Mouse (Mus musculus) kidney, postnatal 14 days (tissue): ENCODE measurements around the gene Kl.
A peak's percentile ranks its signal among the peaks of the same experiment; 100 is the strongest.

Experiments
- DNase-seq: peaks from one replicate; pipeline ENCODE4 v3.0.0; 2022; ENCODE audit warnings: mixed read lengths

Gene Kl

DNA sequence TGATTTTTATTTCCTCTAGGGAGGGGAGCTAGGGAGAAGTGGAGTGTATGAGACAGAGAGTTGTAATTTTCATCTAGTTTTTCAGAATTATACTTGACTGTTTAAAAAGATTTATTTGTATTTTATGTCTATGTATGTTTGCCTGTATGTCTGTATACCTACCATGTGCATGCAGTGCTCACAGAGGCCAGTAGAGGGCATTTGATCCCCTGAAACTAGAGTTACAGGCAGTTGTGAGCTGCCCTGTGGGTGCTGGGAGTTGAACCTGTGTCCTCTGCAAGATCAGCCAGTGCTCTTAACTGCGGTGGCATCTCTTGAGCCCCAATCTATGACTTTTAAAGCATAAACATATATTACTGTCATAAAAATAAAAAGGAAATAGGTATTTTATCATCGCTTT, 15.5 kb downstream of the Kl start:
- DNase-seq: no peak

DNA sequence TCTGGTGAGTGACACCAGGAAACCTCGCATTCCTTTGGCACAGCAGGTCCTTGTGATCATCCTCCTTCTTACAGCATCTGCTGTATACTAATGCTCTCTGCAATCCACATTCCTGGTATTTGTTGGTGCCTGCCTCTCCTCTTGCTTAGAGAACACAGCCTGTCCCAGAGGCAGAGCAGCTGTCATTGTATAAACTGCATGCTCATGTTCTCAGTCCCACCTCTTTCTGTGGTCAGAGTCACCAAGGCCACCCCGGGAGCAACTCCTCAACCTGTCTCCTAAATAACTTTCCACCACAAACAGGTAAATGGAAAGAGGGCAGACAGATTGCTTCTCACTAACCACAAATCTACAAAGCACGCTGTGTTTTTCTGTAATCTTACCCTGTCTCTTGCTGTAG, 18.1 kb downstream of the Kl start:
- no peak for DNase-seq

DNA sequence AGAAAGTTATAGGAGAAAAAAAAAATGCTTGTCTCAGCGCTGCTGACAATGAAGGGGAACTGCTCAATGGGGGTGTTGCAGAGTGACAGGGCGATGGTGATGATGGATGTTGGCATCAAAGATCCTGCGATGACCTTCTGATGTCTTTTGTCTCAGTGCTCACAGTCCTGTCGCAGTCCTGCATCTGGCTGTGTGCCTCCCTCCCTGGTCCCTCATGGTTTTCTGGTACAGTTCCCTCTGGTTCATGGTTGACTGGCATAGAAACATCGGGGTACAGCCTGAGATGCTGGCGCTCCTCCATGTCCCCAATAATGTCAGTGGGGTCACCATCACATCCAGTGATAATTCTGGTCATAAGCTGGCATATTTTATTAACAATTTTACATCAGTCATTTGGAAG, 18.7 kb downstream of the Kl start:
- no peak for DNase-seq

DNA sequence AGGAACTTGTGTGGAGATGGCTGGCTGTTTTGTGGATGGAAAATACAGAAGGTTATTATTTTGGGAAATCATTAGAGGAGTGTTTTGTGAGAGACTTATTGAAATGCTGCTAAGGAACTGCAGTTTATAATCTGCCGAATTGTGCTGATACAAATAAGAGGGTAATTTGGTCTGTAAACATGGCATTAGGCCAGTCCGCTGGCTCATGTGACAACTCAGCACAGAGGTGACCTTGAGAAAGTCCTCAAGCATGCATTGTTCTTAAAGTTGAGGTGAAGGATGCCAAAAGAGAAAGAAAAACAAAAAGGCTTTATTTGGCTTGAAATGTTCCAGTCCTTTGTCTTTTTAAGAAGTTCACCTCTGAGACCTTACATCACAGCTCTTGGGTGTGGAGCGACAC, 21.8 kb downstream of the Kl start:
- peak; percentile 63 for DNase-seq

DNA sequence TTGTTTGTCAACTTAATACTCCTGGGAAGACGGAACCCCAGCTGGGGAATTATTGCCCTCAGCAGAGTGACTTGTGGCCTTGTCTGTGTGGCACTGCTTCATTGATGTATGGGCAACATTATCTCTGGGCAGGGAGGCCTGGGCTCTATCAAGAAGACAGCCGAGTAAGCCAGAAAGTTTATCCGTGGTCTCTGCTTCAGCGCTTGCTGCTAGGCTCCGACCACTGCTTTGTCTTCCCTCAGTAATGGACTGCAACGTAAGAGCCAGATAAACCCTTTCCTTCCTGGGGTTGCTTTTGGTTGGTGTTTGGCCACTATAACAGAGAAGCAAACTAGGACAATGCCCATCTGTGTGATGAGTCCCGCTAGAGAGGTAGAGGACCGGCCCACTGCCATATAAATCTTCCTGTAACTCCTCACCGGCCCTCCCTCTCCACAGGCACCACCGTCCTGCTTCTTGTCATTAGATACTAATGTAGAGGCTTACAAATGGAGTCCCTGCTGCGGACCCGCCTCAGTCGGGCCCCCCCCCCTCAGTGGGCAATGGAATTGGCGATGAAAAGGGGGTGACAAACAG, 25.1 kb downstream of the Kl start:
- DNase-seq: no peak

DNA sequence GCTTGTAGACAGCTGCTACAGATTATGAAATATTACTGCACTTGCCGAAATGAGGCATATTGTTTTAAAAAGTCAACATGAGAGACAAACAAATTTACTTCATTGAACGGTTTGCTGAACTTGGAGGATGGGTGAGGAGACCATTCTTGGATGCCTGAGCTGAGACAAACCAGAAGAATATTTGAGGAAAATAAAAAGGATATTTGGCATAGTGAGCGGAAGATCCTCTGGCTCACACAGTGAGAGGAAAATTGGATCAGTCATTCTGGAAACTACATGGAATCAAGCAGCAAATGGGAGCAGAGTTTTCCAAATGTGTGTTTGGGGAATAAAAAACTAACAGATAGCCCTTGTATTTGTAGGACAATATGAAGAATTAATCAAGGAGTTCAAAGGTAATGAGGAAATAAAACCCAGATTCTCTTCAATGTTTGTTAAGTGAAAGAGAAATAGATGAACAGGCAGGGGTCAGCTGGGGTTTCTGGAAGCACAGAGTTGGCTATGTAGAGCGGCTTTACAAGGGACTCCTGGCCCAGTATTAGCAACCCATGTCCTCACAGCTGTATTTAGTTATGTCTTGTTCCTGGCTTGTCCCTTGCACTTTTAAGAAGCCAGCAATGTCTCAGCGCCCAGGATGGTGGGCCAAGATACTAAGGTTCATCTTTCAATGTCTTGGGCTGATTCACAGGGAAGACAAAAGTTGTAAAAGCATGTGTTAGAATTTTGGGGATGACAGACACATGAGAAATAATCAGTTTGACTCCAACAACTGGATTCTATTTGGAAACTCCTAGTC, 27.1 kb downstream of the Kl start:
- no peak for DNase-seq

DNA sequence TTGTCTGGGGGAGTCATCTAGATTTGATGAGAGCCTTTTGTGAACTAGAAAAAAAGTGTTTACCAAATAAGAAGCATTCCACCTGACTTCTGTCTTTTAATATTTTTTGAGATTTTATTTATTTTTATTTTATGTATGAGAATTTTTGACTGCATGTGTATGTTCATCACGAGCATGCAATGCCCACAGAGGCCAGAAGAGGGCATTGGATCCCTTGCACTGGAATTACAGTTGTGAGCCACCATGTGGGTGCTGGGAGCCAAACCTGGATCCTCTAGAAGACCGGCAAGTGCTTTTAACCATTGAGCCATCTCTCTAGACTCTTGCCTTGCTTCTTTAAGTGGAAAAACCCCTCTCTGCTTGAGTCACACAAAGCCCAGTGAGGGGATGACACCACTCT, 29.7 kb downstream of the Kl start:
- no peak for DNase-seq

DNA sequence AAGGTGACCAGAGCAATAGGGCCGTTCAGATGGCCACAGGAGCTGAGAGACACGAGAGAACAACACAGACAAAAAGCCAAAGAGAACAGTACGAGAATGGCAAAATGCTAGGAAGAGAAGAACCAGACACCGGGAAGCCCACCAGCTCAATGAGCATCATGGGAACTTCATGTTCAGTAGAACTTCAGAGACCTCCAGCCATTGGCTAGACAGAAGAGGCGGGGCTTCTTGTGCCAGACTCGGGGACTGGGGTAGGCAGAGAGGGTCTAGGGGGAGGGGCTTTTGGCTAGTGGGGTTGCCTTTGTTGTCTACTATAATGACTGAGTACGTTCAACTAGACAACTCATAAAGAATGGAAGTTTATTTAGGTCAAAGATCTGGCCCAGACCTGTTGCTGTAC, 41.7 kb downstream of the Kl start:
- no peak for DNase-seq

DNA sequence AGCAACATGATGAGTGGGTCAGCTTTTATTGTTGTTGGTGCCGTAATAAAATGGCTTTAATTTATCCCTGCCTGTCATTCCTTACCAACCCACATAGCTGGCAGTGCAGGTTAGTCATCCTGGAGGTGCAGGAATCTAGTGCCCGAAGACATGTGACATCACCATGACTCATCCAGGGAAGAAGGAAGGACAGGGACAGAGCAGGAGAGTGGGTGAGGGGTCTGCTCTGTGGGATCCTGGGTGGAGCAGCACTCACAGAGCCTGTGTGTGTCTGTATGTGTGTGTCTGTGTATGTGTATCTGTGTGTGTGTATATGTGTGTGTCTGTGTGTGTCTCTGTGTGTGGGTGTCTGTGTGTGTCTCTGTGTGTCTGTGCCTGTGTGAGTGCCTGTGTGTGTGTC, 44.2 kb downstream of the Kl start:
- no peak for DNase-seq

DNA sequence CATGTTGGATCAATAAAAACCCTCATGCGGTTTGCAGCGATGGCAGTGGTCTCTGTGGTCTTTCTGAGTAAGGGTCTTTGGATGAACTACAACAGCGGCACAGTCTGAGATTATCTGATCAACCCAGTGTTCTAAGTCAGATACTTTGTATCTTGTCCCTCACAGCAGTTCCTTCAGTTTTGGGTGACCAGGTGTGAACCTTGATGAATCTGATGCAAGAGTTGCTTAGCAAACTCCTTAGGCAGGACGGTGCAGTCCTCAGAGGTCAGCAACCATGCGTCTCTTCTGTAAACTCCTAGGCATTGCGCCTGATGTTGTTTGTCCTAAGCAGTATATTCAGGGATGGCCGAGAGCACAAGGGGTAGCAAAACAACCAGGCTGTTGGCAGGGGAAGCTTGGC, 48.7 kb downstream of the Kl start:
- no peak for DNase-seq

DNA sequence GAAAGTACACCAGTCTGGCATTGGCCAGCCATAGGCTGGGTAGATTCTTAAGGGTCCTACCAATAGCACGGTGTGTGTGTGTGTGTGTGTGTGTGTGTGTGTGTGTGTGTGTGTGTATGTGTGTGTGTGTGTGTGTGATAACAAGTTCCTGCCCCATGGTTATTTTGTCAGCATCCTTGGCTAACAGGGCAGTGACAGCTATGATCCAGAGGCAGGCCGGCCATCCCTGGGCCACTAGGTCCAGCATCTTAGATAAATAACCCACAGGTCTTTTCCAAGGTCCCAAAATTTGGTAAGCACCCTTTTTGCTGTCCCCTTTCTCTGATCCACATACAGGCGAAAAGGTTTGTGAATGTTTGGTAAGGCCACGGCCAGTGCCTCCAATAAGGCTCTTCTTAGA, 49.6 kb downstream of the Kl start:
- no peak for DNase-seq

DNA sequence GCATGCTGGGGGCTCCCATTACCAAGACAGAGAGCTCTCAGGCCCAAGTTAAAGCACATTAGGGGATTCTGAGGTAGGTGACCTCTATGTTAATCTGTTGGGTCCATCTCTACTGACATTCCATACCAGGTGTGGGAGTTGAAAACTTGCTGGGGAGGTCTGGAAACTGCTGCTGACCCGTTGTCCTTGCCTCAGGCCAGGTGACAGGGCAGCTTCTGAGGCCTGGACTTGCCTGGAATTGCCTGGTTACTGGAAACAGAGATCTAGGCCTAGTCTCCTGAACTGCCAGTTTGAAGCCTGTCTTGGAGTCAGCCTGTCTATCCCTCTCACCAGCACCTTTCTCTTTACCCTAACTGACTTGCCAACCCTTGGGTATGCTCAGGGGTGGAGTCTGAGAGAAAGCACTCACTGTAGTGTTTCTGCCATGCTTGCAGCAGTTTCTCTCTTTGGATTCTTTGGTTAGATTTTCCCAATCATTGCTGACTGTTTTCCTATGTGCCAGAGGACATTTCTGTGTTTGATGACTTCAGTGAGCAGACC, 51.9 kb downstream of the Kl start:
- DNase-seq: peak; percentile 27

DNA sequence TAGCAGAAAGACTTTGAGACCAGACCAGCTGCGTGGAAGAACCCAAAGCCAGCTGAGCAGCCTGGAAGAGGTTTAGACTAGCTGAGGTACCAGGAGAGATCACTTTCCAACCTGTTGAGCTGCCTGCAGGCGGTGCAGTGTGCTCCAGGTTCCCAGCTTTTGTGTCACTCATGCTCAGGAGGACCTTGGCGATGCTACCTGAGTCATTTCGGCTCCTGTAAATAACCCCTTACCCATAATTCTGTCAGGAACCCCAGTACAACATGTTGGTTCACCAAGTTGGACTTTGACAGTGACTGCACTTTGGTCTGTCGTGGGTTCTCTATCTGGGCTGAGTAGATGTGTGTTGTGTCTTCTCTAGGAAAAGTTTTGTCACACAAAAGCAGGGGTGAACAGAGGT, 66.0 kb downstream of the Kl start:
- no peak for DNase-seq

DNA sequence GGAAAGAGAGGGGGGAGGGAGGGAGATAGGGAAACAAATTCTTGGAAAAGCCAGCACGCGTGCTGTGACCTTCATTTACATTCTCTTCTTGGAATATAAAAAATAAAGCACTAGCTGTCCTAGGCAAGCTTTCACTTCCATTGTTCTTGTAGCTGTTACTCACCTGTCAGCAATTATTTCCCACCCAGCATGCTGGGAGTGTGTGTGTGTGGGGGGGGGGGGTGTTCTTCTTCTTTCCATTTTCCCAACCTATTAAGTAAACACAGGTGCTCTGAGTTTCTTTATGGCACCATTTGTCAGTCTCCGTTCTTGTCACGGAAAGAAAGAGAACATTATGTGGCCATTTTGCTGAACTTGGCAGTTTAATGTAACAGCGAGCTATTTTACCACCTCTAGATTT, 66.6 kb downstream of the Kl start:
- DNase-seq: no peak

DNA sequence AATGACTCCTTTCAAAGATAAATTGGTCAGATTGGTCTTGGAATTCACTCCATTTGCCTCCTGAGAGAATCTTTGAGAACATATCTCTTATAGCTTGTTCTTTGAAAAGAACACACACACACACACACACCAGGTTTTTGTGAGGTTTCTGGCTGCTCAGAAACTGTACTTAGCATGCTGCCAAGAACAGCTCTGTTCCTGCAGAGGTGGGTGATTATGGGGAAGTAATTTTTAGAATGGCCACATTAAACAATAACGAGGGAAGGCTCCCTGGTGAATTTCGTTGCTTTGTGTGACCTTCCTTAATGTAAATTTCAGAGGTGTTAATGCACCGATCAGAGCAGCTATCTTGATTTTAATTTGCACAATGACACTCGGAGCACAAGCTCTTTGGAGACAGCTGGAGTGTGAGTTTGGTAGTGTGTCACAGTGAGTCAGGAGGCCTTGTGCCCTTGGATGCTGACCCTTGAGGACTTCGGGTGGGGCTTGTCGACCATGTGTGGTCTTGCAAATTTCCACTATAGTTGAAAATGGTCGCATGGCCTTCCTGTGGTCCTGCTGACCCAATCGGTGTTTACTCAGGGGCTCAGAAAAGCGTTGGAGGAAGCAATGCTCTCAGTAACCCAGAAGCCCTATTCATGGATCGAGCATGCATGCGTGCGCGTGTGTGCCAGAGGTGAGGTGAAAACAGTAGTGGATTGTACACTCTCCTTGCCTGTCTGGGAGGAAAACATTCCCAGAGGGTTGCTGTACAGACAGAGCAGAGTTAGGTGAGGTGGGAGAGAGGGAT, 67.8 kb downstream of the Kl start:
- no peak for DNase-seq

DNA sequence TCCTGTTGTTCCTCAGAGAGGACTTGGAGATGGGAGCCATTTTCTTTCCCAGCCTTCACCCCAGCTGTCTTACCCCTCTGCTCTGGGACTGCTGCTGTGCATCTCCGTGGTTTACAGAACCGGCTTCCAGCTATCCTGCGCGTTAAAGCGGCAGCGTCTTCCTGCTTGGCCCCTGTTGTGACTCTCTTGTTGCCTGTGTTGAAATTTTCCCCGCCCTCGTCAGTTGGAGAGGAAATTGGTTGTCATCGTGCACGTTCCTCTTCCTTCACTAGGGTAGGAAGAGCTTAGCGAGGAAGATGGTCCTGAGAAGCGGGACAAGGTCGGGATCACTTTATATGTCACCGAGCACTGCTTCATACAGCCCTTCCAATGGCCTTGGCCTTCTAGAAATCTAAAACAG, 68.4 kb downstream of the Kl start:
- DNase-seq: no peak

DNA sequence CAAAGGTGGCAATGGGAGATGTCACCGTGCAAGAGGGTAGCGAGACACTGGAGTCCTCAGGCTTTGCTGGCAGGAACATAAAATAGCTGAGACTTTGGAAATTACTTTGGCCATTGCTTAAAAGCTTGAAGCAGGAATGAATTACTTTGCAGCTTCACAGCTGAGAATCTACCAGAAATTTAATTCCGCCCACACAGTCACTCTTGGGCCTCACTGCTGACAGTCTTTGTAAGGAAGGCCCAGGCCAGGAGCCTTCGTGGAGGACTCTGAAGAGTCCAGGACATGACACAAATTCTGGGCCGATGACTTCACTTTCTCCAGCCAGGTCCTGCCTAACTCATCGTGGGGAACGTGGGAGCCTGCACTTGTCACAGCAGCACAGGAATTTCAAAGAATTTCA, 69.6 kb downstream of the Kl start:
- DNase-seq: no peak

DNA sequence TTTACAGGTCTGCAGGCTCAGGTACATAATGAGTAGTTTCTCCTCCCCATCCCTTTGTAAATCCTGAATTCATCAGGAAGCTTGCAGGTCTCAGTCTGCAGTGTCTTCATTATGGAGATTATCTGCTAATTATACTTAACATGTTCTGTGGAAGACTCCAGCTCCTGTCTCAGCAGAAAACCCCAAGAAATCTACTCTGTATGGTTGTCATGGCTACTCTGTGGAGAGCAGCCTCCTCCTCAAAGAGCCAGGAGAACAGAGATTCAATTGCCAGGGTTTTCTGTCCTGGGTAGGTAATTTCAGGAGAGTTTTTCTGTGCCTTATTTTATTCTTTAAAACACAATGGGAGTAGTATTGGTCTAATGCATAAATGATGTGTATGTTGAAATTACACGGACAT, 70.5 kb downstream of the Kl start:
- DNase-seq: no peak

DNA sequence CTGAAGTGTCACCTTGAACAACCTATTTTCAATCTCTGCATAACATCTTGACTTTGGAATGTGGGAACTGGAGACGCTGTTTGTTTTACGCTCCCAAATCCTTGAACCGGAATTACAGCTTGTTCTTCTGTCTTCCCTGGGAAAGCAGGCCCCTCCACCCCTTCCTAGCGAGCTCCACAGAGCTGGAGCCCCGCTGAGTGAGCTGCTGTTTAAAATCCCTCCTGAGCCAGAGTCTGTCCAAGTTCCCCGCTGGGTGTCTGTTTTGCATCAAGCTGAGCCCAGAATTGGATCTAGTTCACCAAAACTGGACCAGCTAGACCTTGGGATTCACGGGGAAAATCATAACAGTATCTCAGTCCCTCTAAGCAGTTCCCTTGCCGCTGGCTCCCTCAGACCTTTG, 71.1 kb downstream of the Kl start:
- DNase-seq: peak; percentile 18

DNA sequence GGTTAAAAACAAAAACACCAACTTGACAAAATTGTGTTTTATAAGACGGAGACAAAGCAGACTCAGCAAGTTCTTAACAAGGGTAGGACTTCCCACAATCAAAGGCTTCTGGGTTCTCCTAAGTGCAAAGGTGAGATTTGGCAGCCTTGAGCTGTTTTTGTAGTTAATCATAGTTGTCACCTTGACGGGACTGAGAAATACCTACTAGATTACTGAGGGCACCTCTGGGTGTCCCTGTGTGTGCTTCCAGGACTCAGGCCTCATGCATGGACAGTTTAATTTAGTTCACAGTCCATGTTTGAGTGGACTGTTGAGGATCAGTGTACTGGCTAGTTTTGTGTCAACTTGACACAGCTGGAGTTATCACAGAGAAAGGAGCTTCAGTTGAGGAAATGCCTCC, 72.1 kb downstream of the Kl start:
- no peak for DNase-seq

DNA sequence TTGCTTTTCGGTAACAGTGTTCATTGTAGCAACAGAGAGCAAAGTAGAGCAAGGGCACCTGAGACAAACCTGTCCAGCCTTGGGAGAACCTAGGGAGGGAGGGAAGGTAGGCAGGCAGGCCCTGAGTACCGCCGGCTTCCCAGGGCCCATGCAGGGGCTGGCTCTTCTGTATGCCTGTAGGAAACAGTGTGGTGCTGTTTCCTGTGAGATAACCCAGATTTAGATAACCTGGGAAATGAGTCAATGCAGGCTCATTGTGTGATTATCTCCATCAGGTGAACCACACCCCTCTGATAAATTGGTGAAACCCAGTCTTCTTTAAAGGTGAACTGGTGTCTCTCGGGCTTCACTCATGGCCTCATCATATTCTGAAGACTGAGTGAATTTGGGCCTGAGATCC, 73.7 kb downstream of the Kl start:
- no peak for DNase-seq

DNA sequence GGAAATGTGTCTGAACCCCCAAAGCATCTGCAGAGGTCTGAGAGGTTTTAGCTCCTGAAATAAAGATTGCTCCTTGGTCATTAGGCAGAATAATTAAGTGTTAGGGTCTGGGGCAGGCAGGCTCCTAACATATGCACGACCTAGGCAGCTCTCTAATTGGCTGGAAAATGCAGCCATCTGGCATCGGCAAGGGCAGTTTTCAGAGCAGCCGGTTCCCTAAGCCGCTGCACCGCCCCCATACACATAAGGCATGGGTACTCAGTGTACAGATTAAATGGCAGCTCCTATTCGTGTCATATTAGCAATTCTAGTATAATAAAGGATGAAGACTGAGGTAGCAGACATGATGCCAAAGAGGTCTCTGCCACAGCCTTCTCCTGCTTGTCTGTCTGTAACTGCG, 74.8 kb downstream of the Kl start:
- DNase-seq: no peak

DNA sequence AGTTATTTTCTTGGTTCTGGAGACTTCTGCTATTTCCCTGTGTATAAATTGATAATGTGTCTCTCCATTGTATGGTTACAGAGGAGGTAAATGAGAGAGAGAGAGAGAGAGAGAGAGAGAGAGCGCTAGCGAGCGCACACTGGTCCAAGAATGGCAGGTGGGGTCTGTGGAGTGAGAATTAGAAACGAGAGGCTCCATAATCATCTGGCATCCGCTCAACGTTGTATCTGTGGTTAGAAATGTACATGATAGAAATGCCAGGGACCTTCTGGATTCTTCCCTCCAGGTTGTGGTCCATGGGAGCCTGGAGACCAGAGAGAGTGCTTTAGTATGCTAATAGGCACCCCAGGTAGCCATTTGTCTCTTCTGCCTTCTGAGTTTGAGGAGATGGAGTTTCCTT, 76.5 kb downstream of the Kl start:
- no peak for DNase-seq
